Mouse (Mus musculus) liver, adult 2 months (tissue): ENCODE measurements around the gene Grin3b. TPM values are rescaled to one million over a fixed set of nuclear protein-coding genes. Genes with fewer than 3 reads are reported as not detected.

ENCODE experiments used
- DNase-seq: peaks from one replicate; pipeline ENCODE4 v3.0.0-alpha.2; 2011; ENCODE audit warnings: low read depth, low spot score; ENCODE audit errors: extremely low read depth
- H3K27ac ChIP-seq: fragments of 200-500 bp; replicated peaks from 2 replicates; pipeline ENCODE4 v1.5.1; 2012; ENCODE audit warnings: low read depth, mild to moderate bottlenecking, control low read depth, inconsistent platforms, low read length; ENCODE audit not compliant: insufficient read depth
- H3K27me3 ChIP-seq: fragments of 200-500 bp; 2 replicates; pipeline ENCODE4 v1.6.1; 2012; ENCODE audit warnings: mild to moderate bottlenecking, moderate library complexity, low read length, inconsistent platforms; ENCODE audit not compliant: control insufficient read depth, insufficient read depth
- H3K36me3 ChIP-seq: fragments of 200-500 bp; 2 replicates; pipeline ENCODE4 v1.6.1; 2012; ENCODE audit warnings: low read length, inconsistent platforms; ENCODE audit not compliant: control insufficient read depth, insufficient read depth
- H3K4me1 ChIP-seq: fragments of 200-500 bp; 2 replicates; pipeline ENCODE4 v1.6.1; 2011; ENCODE audit warnings: low read length; ENCODE audit not compliant: control insufficient read depth, insufficient read depth
- H3K4me3 ChIP-seq: fragments of 200-500 bp; 2 replicates; pipeline ENCODE4 v1.5.1; 2011; ENCODE audit warnings: low read depth, mild to moderate bottlenecking, control low read depth, low read length, moderate library complexity; ENCODE audit not compliant: insufficient read depth
- H3K79me2 ChIP-seq: fragments of 200-500 bp; 2 replicates; pipeline ENCODE4 v1.6.1; 2012; ENCODE audit warnings: inconsistent platforms, mild to moderate bottlenecking, low read length, moderate library complexity; ENCODE audit not compliant: control insufficient read depth, insufficient read depth
- H3K9ac ChIP-seq: fragments of 200-500 bp; 2 replicates; pipeline ENCODE4 v1.6.1; 2012; ENCODE audit warnings: low read depth, mild to moderate bottlenecking, control low read depth, inconsistent platforms, low read length
- CTCF ChIP-seq: fragments of 200-500 bp; IDR thresholded peaks from 2 replicates; pipeline ENCODE4 v1.5.1; 2011; ENCODE audit warnings: low read depth, low read length, control low read depth
- POLR2A ChIP-seq: fragments of 200-500 bp; IDR thresholded peaks from 2 replicates; pipeline ENCODE4 v1.6.1; 2011; ENCODE audit warnings: low read length, control low read depth; ENCODE audit not compliant: insufficient read depth; ENCODE audit errors: extremely low read depth
- WGBS: fragments of 180-500 bp; shearing (Covaris S2); methylation state at CpG from one replicate; pipeline ENCODE4 v1.1.7; 2018; 5-methylcytosine and 5-hydroxymethylcytosine counted together
- polyA plus RNA-seq: library from polyadenylated mRNA; depleted of rRNA; stranded (reverse); fragments of >200 nt; gene quantifications from 2 replicates; pipeline ENCODE4 v1.2.3, GENCODE M21; 2012
- total RNA-seq: library from RNA; depleted of rRNA; stranded (reverse); fragments of >200 nt; gene quantifications from 2 replicates; pipeline ENCODE4 v1.2.3, GENCODE M21; 2014

Grin3b gene
- total and polyA plus RNA-seq, 2 experiments = 0.18 to 0.45 TPM

DNA sequence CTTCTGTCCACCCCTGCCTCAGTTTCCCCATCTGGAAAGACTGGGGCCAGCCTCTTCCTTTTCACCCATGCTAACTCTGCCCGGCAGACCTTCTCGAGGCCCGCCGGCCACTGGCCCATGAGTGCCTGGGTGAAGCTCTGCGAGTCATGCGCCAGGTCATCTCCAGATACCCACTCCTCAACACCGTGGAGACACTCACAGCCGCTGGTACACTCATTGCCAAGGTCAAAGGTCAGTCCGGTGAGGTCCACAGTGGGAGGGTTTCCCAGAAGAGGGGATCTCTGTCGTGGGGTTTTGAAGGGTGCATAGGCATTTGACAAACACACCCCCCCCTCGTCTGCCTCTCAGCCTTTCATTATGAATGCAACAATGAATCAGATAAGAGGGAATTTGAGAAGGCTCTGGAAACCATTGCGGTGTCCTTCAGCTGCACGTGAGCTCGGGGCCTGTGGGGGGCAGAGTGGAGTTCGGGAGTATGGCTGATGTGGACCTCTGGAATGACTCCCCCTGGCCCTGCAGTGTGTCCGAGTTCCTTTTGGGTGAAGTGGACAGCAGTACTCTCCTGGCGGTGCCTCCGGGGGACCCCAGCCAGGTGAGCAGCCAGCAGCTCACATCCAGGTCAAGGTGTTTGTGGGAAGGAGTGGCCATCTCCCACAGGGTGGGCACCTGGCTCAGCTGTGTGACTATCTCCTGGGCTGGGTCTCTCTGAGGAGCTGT lies 50.2 kb downstream of the Grin3b start:
- H3K27me3 ChIP-seq = no peaks in the 10 kb centered on the region
- no peak overlapping the region for H3K4me3 ChIP-seq
- no peak overlapping the region for H3K9ac ChIP-seq
- H3K79me2 ChIP-seq = no peaks in the 10 kb centered on the region
- TF ChIP-seq POLR2A = no peak
- 0 out of 2 replicates have a peak, but pooled peaks have one; percentile 12 for TF ChIP-seq CTCF
- H3K4me1 ChIP-seq = no peaks in the 10 kb centered on the region
- no peak for DNase-seq
- 77% methylated on average over 18 of the region's 18 CpGs for WGBS
- no peak overlapping the region for H3K27ac ChIP-seq
- no peaks in the 10 kb centered on the region for H3K36me3 ChIP-seq

- Histone ChIP-seq H3K4me1 (no peaks in the 10 kb centered on the region), H3K27ac (no peak overlapping the region), H3K4me3 (no peak overlapping the region), H3K9ac (no peak overlapping the region), H3K79me2 (no peaks in the 10 kb centered on the region), H3K36me3 (no peaks in the 10 kb centered on the region), H3K27me3 (no peaks in the 10 kb centered on the region)
- WGBS = 88% methylated on average over 13 of the region's 13 CpGs
- TF ChIP-seq POLR2A = no peak
- TF ChIP-seq CTCF = no peak
- no peak for DNase-seq
These were observed 50.8 kb downstream of the Grin3b start for GRCm38 (mm10) chr10:80021320-80021641.

GRCm38 (mm10) chr10:80022164-80022563 lies 51.6 kb downstream of the Grin3b start:
- DNase-seq = no peak
- no peak for TF ChIP-seq CTCF
- TF ChIP-seq POLR2A = no peak
- no peak overlapping the region for H3K4me3 ChIP-seq
- no peaks in the 10 kb centered on the region for H3K79me2 ChIP-seq
- WGBS = 91% methylated on average over 12 of the region's 12 CpGs
- H3K36me3 ChIP-seq = no peaks in the 10 kb centered on the region
- no peak overlapping the region for H3K9ac ChIP-seq
- no peak overlapping the region for H3K27ac ChIP-seq
- no peaks in the 10 kb centered on the region for H3K4me1 ChIP-seq
- no peaks in the 10 kb centered on the region for H3K27me3 ChIP-seq

DNA sequence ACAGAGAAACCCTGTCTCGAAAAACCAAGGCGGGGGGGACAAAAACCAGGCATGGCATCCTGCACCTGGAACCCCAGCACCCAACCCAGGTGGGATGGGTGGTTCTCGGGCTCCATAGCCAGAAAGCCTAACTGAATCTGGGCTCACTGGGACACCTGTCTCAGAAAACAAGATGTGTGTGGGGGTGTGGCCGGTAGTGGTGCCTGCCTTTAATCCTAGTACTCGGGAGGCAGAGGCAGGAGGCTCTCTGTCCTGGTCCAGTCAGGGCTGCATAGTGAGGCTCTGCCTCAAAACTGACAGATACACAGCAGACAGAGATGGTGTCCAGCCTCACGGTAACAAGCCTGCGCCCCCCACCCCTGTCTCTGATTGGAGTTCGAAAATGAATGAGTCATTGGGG lies 52.3 kb downstream of the Grin3b start:
- Histone ChIP-seq H3K27me3 (no peaks in the 10 kb centered on the region), H3K36me3 (no peaks in the 10 kb centered on the region), H3K4me3 (no peak overlapping the region), H3K9ac (no peak overlapping the region), H3K27ac (no peak overlapping the region), H3K4me1 (no peaks in the 10 kb centered on the region), H3K79me2 (no peaks in the 10 kb centered on the region)
- TF ChIP-seq POLR2A (no peak), CTCF (no peak)
- no peak for DNase-seq
- 95% methylated on average over 8 of the region's 8 CpGs for WGBS

DNA sequence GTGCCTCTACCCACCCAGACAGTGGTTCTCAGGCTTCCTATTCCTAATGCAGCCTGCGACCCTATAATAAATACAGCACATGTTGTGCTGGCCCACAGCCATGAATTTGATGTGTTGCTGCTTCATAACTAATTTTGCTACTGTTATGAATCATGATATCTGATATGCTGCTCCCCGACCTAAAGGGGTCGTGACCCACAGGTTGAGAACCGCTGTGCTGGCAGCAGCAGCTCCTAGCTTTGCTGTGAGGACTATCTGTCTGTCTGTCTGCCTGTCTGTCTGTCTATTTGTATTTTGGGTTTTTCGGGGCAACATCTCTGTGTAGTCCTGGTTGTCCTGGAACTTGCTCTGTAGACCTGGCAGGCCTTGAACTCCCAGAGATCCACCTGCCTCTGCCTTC lies 53.2 kb downstream of the Grin3b start:
- no peak for TF ChIP-seq CTCF
- no peak for TF ChIP-seq POLR2A
- Histone ChIP-seq H3K27me3 (no peaks in the 10 kb centered on the region), H3K4me1 (no peaks in the 10 kb centered on the region)

GRCm38 (mm10) chr10:80024229-80025043 lies 53.9 kb downstream of the Grin3b start:
- Histone ChIP-seq H3K9ac (no peak overlapping the region), H3K79me2 (no peaks in the 10 kb centered on the region), H3K27ac (no peak overlapping the region; the same call in 1 of the 2 replicates), H3K27me3 (no peaks in the 10 kb centered on the region), H3K4me3 (no peak overlapping the region), H3K4me1 (no peaks in the 10 kb centered on the region), H3K36me3 (no peaks in the 10 kb centered on the region)
- no peak for DNase-seq
- no peak for TF ChIP-seq POLR2A
- no peak for TF ChIP-seq CTCF
- WGBS = 81% methylated on average over 15 of the region's 15 CpGs

More for the DNA sequence above, 53.2 kb downstream of the Grin3b start:
- no peaks in the 10 kb centered on the region for H3K36me3 ChIP-seq
- H3K27ac ChIP-seq = no peak overlapping the region
- H3K79me2 ChIP-seq = no peaks in the 10 kb centered on the region
- no peak for DNase-seq
- H3K9ac ChIP-seq = no peak overlapping the region
- WGBS = 55% methylated on average over 5 of the region's 5 CpGs
- H3K4me3 ChIP-seq = no peak overlapping the region
